Mouse (Mus musculus) activated CD4-positive, CD25-positive, alpha-beta regulatory T cell, adult 4 months (primary cell): Measurements from ENCODE around the gene Slc25a44. TPM values are rescaled to one million over a fixed set of nuclear protein-coding genes. Genes with fewer than 3 reads are reported as not detected.

ENCODE experiments used
- ATAC-seq: one replicate; pipeline ENCODE4 v1.8.0; 2017
- polyA plus RNA-seq, 2 experiments: library from polyadenylated mRNA; unstranded; fragments of 100-300 nt; shearing (Covaris generic); gene quantifications; one replicate each; pipeline ENCODE4 v1.2.1; 2017

Slc25a44 gene
- polyA plus RNA-seq, 2 experiments from 2014 or later: 12.8 to 16.7 TPM

- no peak for ATAC-seq
Observed at GRCm38 (mm10) chr3:88365705-88366361, 59.1 kb downstream of the Slc25a44 start.

- no peak for ATAC-seq
Observed at GRCm38 (mm10) chr3:88364337-88364736, 60.6 kb downstream of the Slc25a44 start, which contains the start of gene Paqr6. Paqr6 (plus strand) TSS chr3:88364584.

- ATAC-seq: no peak
Observed at GRCm38 (mm10) chr3:88363700-88364099, 61.2 kb downstream of the Slc25a44 start.

- ATAC-seq: no peak
Observed at GRCm38 (mm10) chr3:88361612-88362313, 63.2 kb downstream of the Slc25a44 start.

GRCm38 (mm10) chr3:88361096-88361495 lies 63.8 kb downstream of the Slc25a44 start:
- ATAC-seq: no peak

Other genes starting within 250 kb of the Slc25a44 start
- gene Rhbg, start 170.4 kb downstream of the Slc25a44 start, polyA plus RNA-seq: not detected
- gene Gm38392, start 137.9 kb downstream of the Slc25a44 start, polyA plus RNA-seq: not detected
- 1 to 10 TPM; 2.7 to 7.4 TPM for gene Tsacc, start 128.1 kb downstream of the Slc25a44 start, polyA plus RNA-seq
- 100 to 1,000 TPM; 180 to 209 TPM for gene Cct3, start 128.0 kb downstream of the Slc25a44 start, polyA plus RNA-seq
- 100 to 1,000 TPM; 356 to 375 TPM for gene Glmp, start 100.1 kb downstream of the Slc25a44 start, polyA plus RNA-seq
- gene Tmem79, start 89.0 kb downstream of the Slc25a44 start, polyA plus RNA-seq: 1 to 10 TPM in 1 of 2 experiments, under 1 TPM in 1; 0.78 to 1.3 TPM
- gene Smg5, start 88.9 kb downstream of the Slc25a44 start, polyA plus RNA-seq: 10 to 100 TPM; 30.2 to 50.2 TPM
- not detected for gene Paqr6, start 60.6 kb downstream of the Slc25a44 start, polyA plus RNA-seq
- not detected for gene Bglap3, start 52.4 kb downstream of the Slc25a44 start, polyA plus RNA-seq
- not detected for gene Bglap2, start 46.4 kb downstream of the Slc25a44 start, polyA plus RNA-seq
- gene Bglap, start 40.7 kb downstream of the Slc25a44 start, polyA plus RNA-seq: not detected
- 10 to 100 TPM; 62.7 to 63.7 TPM for gene Pmf1, start 14.8 kb downstream of the Slc25a44 start, polyA plus RNA-seq
- 10 to 100 TPM; 31.5 to 44.8 TPM for gene Sema4a, start 36.0 kb upstream of the Slc25a44 start, polyA plus RNA-seq
- gene Lmna, start 84.8 kb upstream of the Slc25a44 start, polyA plus RNA-seq: 1 to 10 TPM; 4.6 to 6.4 TPM
- gene Mex3a, start 107.3 kb upstream of the Slc25a44 start, polyA plus RNA-seq: under 1 TPM; 0.10 to 0.81 TPM
- not detected for gene Rab25, start 123.2 kb upstream of the Slc25a44 start, polyA plus RNA-seq
- gene Lamtor2, start 127.9 kb upstream of the Slc25a44 start, polyA plus RNA-seq: 100 to 1,000 TPM; 132 to 197 TPM
- gene Ubqln4, start 128.6 kb upstream of the Slc25a44 start, polyA plus RNA-seq: 10 to 100 TPM; 10.9 to 14.0 TPM
- gene Ssr2, start 150.7 kb upstream of the Slc25a44 start, polyA plus RNA-seq: 100 to 1,000 TPM; 163 to 193 TPM
- gene Arhgef2, start 180.8 kb upstream of the Slc25a44 start, polyA plus RNA-seq: 10 to 100 TPM; 45.7 to 54.0 TPM
- not detected for gene Rxfp4, start 228.0 kb upstream of the Slc25a44 start, polyA plus RNA-seq